Mouse (Mus musculus): ENCODE measurements around the gene Gm20388.

DNA sequence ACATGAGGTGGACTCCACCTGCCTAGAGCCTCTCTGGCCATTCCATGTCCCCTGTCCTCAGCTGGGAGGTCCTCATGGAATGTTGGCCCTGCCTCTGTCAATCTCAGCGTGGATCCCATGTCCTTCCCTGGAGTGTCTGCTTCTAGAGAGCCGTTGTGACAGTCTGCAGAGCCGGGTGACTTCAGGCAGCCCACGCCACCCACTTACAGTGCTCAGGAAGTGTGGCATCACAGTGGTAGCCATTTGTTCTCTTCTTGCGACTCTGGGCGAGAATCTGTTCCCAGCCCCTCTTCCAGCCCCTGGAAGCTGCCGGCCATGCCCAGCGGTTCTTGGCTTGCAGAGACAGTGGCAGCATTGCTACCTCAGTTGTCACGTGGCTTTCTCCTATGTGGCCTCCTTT, 509.0 kb downstream of the Gm20388 start:
- TF ChIP-seq CTCF (IDR thresholded peaks at IDR 0.05; ENCODE audit: extremely low read depth, insufficient read depth, low read length): no peak
- no peak for TF ChIP-seq POLR2A (IDR thresholded peaks at IDR 0.05; ENCODE audit: extremely low read depth, insufficient read depth, low read length)

Measured in cortical plate, adult 2 months (tissue).